In genomic region chrX:133981231-133982002, GRCm38 (mm10) we compare ENCODE assay signal across 9 mouse cellular contexts. TPM values are rescaled to one million over a fixed set of nuclear protein-coding genes. Genes with fewer than 3 reads are reported as not detected.
DNase-seq lines count a peak whose midpoint lies in the region; ATAC-seq and TF ChIP-seq lines count a peak whose summit lies in the region.
"Had no signal": no experiment of that assay in that cellular context is flagged by ENCODE, and none has a peak within 500 bp of the region (broad histone marks: within the 10 kb centered on the region; RNA-seq: fewer than 3 reads in every experiment).

Gene Sytl4, minus strand, starts transcription at chrX:133981812.

- peak; percentile 94 for ATAC-seq in common myeloid progenitor, adult 5-6 weeks (replicated peaks; ENCODE audit: low read depth, poor library complexity, severe bottlenecking)

- H3K27ac ChIP-seq in ES-Bruce4 (ENCODE audit: insufficient read depth, low read length): no peak within 1 kb of the TSS
- H3K27ac ChIP-seq: macrophage had no signal

- no peaks in the 10 kb centered on the region for H3K4me1 ChIP-seq in ES-Bruce4 (ENCODE audit: control insufficient read depth, insufficient read depth, low read length)

- TF ChIP-seq EP300 in ES-Bruce4 (IDR thresholded peaks at IDR 0.05; ENCODE audit: insufficient read depth, low read depth, low read length): no peak

- no peaks in the 10 kb centered on the region for H3K27me3 ChIP-seq in ES-Bruce4 (ENCODE audit: control insufficient read depth, insufficient read depth, low read length, poor library complexity, severe bottlenecking)

- H3K9ac ChIP-seq in ES-Bruce4 (ENCODE audit: low read depth, poor library complexity, severe bottlenecking): no peak within 1 kb of the TSS

- TF ChIP-seq CTCF in ES-Bruce4 (IDR thresholded peaks at IDR 0.05; ENCODE audit: low read depth, low read length): no peak

- no peak for TF ChIP-seq POLR2A in ES-Bruce4 (IDR thresholded peaks at IDR 0.05; ENCODE audit: insufficient read depth, low read length)

- DNase-seq in heart, adult 18-20 months: peak; percentile 33 to 36
- DNase-seq in kidney, adult 11 months: peak; percentile 28
- peak; percentile 13 to 33 for DNase-seq in lung, adult 18-20 months
- DNase-seq in ovary, adult 18-20 months (ENCODE audit: low spot score): peak; percentile 37
- DNase-seq in frontal cortex, postnatal 10 days (ENCODE audit: low spot score in 2 of 2): no peak
- no peak for DNase-seq in cerebellum, adult 9-11 months

- peak within 1 kb of the TSS; percentile 59 for H3K4me3 ChIP-seq in ES-Bruce4 (ENCODE audit: low read depth, low read length)

- no peaks in the 10 kb centered on the region for H3K36me3 ChIP-seq in ES-Bruce4 (ENCODE audit: control insufficient read depth, insufficient read depth, low read length, poor library complexity, severe bottlenecking)

- H3K9me3 ChIP-seq in ES-Bruce4 (replicated peaks; ENCODE audit: control insufficient read depth, insufficient read depth, low read length, poor library complexity, severe bottlenecking): no peaks in the 10 kb centered on the region

RNA-seq across cellular contexts. Expression of gene Sytl4, which starts in this region (rescaled TPM):
- 0.31 and 0.70 TPM in 2 replicates for polyA plus RNA-seq in ES-Bruce4 (2011; ENCODE audit: insufficient read depth, insufficient read length, low read depth, missing spikeins)
- 5.8 and 7.4 TPM in 2 replicates for total RNA-seq in common myeloid progenitor, adult 5-6 weeks (2017)
- 1 to 10 TPM; 1.7 to 2.2 TPM for total RNA-seq in heart, adult 18-20 months (2021)

Comparison
In these comparisons a context has a peak if more than half of its experiments do, and no peak if none do; other contexts are left out.
1. DNase-seq: peak in heart, adult 18-20 months (2 of 2), kidney, adult 11 months (single experiment), lung, adult 18-20 months (2 of 2) and ovary, adult 18-20 months (single experiment); none in frontal cortex, postnatal 10 days (0 of 2) and cerebellum, adult 9-11 months (single experiment).